Mouse (Mus musculus) T-cell, adult 2 months (primary cell): Measurements from ENCODE around the gene Myo15b.
"Not testable (repeated sequence)": the region's sequence is repeated elsewhere in the genome, so short reads cannot be mapped to it uniquely, and the experiment has no call there.

Experiments used
- DNase-seq: peaks from one replicate; pipeline ENCODE4 v3.0.0; 2022; ENCODE audit warnings: low spot score

Myo15b gene

GRCm38 (mm10) chr11:115831518-115831917 is 26.7 kb upstream of the Myo15b start:
- DNase-seq: no peak

GRCm38 (mm10) chr11:115832064-115832463 is 26.1 kb upstream of the Myo15b start:
- no peak for DNase-seq

- DNase-seq: no peak
These were observed 25.7 kb upstream of the Myo15b start for GRCm38 (mm10) chr11:115832523-115832922.

- DNase-seq: no peak
These were observed 25.1 kb upstream of the Myo15b start for GRCm38 (mm10) chr11:115833021-115833513.

GRCm38 (mm10) chr11:115834033-115834432 is 24.2 kb upstream of the Myo15b start:
- no peak for DNase-seq

GRCm38 (mm10) chr11:115836656-115837395 is 21.4 kb upstream of the Myo15b start:
- no peak for DNase-seq

- no peak for DNase-seq
These were observed 20.4 kb upstream of the Myo15b start for GRCm38 (mm10) chr11:115837606-115838345.

GRCm38 (mm10) chr11:115838895-115839311 is 19.3 kb upstream of the Myo15b start:
- no peak for DNase-seq

GRCm38 (mm10) chr11:115839732-115840131 is 18.5 kb upstream of the Myo15b start:
- no peak for DNase-seq

GRCm38 (mm10) chr11:115841044-115841443 is 17.2 kb upstream of the Myo15b start:
- DNase-seq: no peak

- no peak for DNase-seq
These were observed 16.1 kb upstream of the Myo15b start for GRCm38 (mm10) chr11:115841961-115842550.

GRCm38 (mm10) chr11:115843141-115843890 is 14.9 kb upstream of the Myo15b start:
- DNase-seq: no peak

- no peak for DNase-seq
These were observed 14.3 kb upstream of the Myo15b start for GRCm38 (mm10) chr11:115843891-115844239.

GRCm38 (mm10) chr11:115844240-115844639 is 14.0 kb upstream of the Myo15b start:
- no peak for DNase-seq

- DNase-seq: no peak
These were observed 12.4 kb upstream of the Myo15b start for GRCm38 (mm10) chr11:115845819-115846218.

- DNase-seq: no peak
These were observed 3.5 kb upstream of the Myo15b start for GRCm38 (mm10) chr11:115854674-115855073.

- DNase-seq: not testable (repeated sequence)
These were observed 1.1 kb upstream of the Myo15b start for GRCm38 (mm10) chr11:115857146-115857545.

- no peak for DNase-seq
These were observed 270 bp upstream of the Myo15b start for GRCm38 (mm10) chr11:115857936-115858335.

- DNase-seq: peak; percentile 86
These were observed 1.1 kb downstream of the Myo15b start for GRCm38 (mm10) chr11:115859143-115859945.

- no peak for DNase-seq
These were observed 5.7 kb downstream of the Myo15b start for GRCm38 (mm10) chr11:115863895-115864294.

GRCm38 (mm10) chr11:115869393-115869792 is 11.2 kb downstream of the Myo15b start:
- no peak for DNase-seq
